Comparison of ENCODE assay signal across 7 mouse cellular contexts in genomic region chr15:102672215-102673071, GRCm38 (mm10). TPM values are rescaled to one million over a fixed set of nuclear protein-coding genes. Genes with fewer than 3 reads are reported as not detected.
DNase-seq lines count a peak whose midpoint lies in the region; ATAC-seq and TF ChIP-seq lines count a peak whose summit lies in the region.

Gene Atp5g2, minus strand, starts transcription at chr15:102672352.

- DNase-seq in R1 (ENCODE audit: low read depth, low spot score) = peak; percentile 65
- DNase-seq in forebrain, postnatal 0 days = peak; percentile 64
- DNase-seq in layer of hippocampus, postnatal 10 days (ENCODE audit: low spot score in 2 of 2) = peak; percentile 53 to 55
- DNase-seq in lung, postnatal 14 days = peak; percentile 47
- peak; percentile 46 for DNase-seq in right cerebral cortex, adult 18-20 months

- H3K36me3 ChIP-seq in forebrain, postnatal 0 days (ENCODE audit: insufficient read depth) = peaks cover 6% of the 10 kb centered on the region

- H3K9ac ChIP-seq in forebrain, postnatal 0 days = peak within 1 kb of the TSS; percentile 87

- no peak for TF ChIP-seq CTCF in forebrain, postnatal 0 days (IDR thresholded peaks at IDR 0.05; ENCODE audit: low read depth)

- peak within 1 kb of the TSS; percentile 97 for H3K27ac ChIP-seq in brown adipose tissue, adult 24 weeks (replicated peaks; ENCODE audit: low read depth, low read length)
- peak within 1 kb of the TSS; percentile 99 for H3K27ac ChIP-seq in forebrain, postnatal 0 days (ENCODE audit: low read depth, low read length)

- H3K4me2 ChIP-seq in forebrain, postnatal 0 days (ENCODE audit: low read depth) = peak within 1 kb of the TSS; percentile 79

- H3K4me3 ChIP-seq in brown adipose tissue, adult 24 weeks (ENCODE audit: insufficient read depth, low read depth, low read length) = peak within 1 kb of the TSS; percentile 65
- peak within 1 kb of the TSS; percentile 63 for H3K4me3 ChIP-seq in forebrain, postnatal 0 days (ENCODE audit: low read depth, low read length)

- H3K4me1 ChIP-seq in brown adipose tissue, adult 24 weeks (ENCODE audit: control insufficient read depth, insufficient read depth, insufficient read length, low read length) = peaks cover 3% of the 10 kb centered on the region
- peaks cover 34% of the 10 kb centered on the region for H3K4me1 ChIP-seq in forebrain, postnatal 0 days (ENCODE audit: insufficient read depth)

- 3% methylated on average over 37 of the region's 37 CpGs for WGBS in forebrain, postnatal 0 days

- H3K9me3 ChIP-seq in forebrain, postnatal 0 days (ENCODE audit: low read length) = no peaks in the 10 kb centered on the region

- no peak for ATAC-seq in forebrain, postnatal 0 days
- no peak for ATAC-seq in hematopoietic stem cell, adult 5-6 weeks (replicated peaks in 1 of 2; ENCODE audit: insufficient read depth in 1 of 2, low FRiP score in 2 of 2, low TSS enrichment in 1 of 2, low read depth in 1 of 2, poor library complexity in 2 of 2, severe bottlenecking in 2 of 2)

- no peaks in the 10 kb centered on the region for H3K27me3 ChIP-seq in forebrain, postnatal 0 days (ENCODE audit: insufficient read depth, low read length)

RNA-seq across cellular contexts. Expression of gene Atp5g2, which starts in this region (rescaled TPM):
- 209 and 274 TPM in 2 replicates for polyA plus RNA-seq in brown adipose tissue, adult 24 weeks (2012; ENCODE audit: insufficient read depth, insufficient read length, missing spikeins)
- 75.2 and 170 TPM in 2 replicates for total RNA-seq in forebrain, postnatal 0 days (2014; rRNA removed)
- 63.5 and 75.3 TPM in 2 replicates for polyA plus RNA-seq in forebrain, postnatal 0 days (2015; fragmentation: Nextera tagmentation; extraction: Ambion mirVana)
- total RNA-seq in hematopoietic stem cell, adult 5-6 weeks (2017) = 29.1 and 78.4 TPM in 2 replicates
- 10 to 100 TPM in 1 of 2 experiments, 1 to 10 TPM in 1; 5.9 to 17.8 TPM for total RNA-seq in layer of hippocampus, postnatal 10 days (2021)
